Mouse (Mus musculus): ENCODE results near the gene Esrrg.

The Esrrg gene

GRCm38 (mm10) chr1:187759536-187759935 is 150.9 kb downstream of the Esrrg start:
- Histone ChIP-seq H3K36me3 (ENCODE audit: control insufficient read depth, insufficient read depth, low read length, poor library complexity, severe bottlenecking) (no peaks in the 10 kb centered on the region), H3K27me3 (ENCODE audit: control insufficient read depth, insufficient read depth, low read length, poor library complexity, severe bottlenecking) (no peaks in the 10 kb centered on the region)
- DNase-seq (ENCODE audit: low read depth, low spot score), result no peak

GRCm38 (mm10) chr1:187762641-187763450 is 154.3 kb downstream of the Esrrg start:
- H3K36me3 ChIP-seq (ENCODE audit: control insufficient read depth, insufficient read depth, low read length, poor library complexity, severe bottlenecking), result no peaks in the 10 kb centered on the region
- H3K27me3 ChIP-seq (ENCODE audit: control insufficient read depth, insufficient read depth, low read length, poor library complexity, severe bottlenecking), result no peaks in the 10 kb centered on the region
- DNase-seq (ENCODE audit: low read depth, low spot score), result no peak

GRCm38 (mm10) chr1:187763451-187763755 is 154.8 kb downstream of the Esrrg start:
- no peaks in the 10 kb centered on the region for H3K36me3 ChIP-seq (ENCODE audit: control insufficient read depth, insufficient read depth, low read length, poor library complexity, severe bottlenecking)
- H3K27me3 ChIP-seq (ENCODE audit: control insufficient read depth, insufficient read depth, low read length, poor library complexity, severe bottlenecking), result no peaks in the 10 kb centered on the region
- no peak for DNase-seq (ENCODE audit: low read depth, low spot score)

GRCm38 (mm10) chr1:187763821-187764220 is 155.2 kb downstream of the Esrrg start:
- no peaks in the 10 kb centered on the region for H3K36me3 ChIP-seq (ENCODE audit: control insufficient read depth, insufficient read depth, low read length, poor library complexity, severe bottlenecking)
- no peak for DNase-seq (ENCODE audit: low read depth, low spot score)
- H3K27me3 ChIP-seq (ENCODE audit: control insufficient read depth, insufficient read depth, low read length, poor library complexity, severe bottlenecking), result no peaks in the 10 kb centered on the region

- H3K27me3 ChIP-seq (ENCODE audit: control insufficient read depth, insufficient read depth, low read length, poor library complexity, severe bottlenecking), result no peaks in the 10 kb centered on the region
- DNase-seq (ENCODE audit: low read depth, low spot score), result no peak
- no peaks in the 10 kb centered on the region for H3K36me3 ChIP-seq (ENCODE audit: control insufficient read depth, insufficient read depth, low read length, poor library complexity, severe bottlenecking)
These were observed 157.0 kb downstream of the Esrrg start for GRCm38 (mm10) chr1:187765577-187765976.

GRCm38 (mm10) chr1:187767355-187767754 is 158.8 kb downstream of the Esrrg start:
- H3K36me3 ChIP-seq (ENCODE audit: control insufficient read depth, insufficient read depth, low read length, poor library complexity, severe bottlenecking), result no peaks in the 10 kb centered on the region
- H3K27me3 ChIP-seq (ENCODE audit: control insufficient read depth, insufficient read depth, low read length, poor library complexity, severe bottlenecking), result no peaks in the 10 kb centered on the region
- no peak for DNase-seq (ENCODE audit: low read depth, low spot score)

GRCm38 (mm10) chr1:187770234-187770633 is 161.6 kb downstream of the Esrrg start:
- Histone ChIP-seq H3K27me3 (ENCODE audit: control insufficient read depth, insufficient read depth, low read length, poor library complexity, severe bottlenecking) (no peaks in the 10 kb centered on the region), H3K36me3 (ENCODE audit: control insufficient read depth, insufficient read depth, low read length, poor library complexity, severe bottlenecking) (no peaks in the 10 kb centered on the region)
- no peak for DNase-seq (ENCODE audit: low read depth, low spot score)

GRCm38 (mm10) chr1:187771067-187771466 is 162.5 kb downstream of the Esrrg start:
- Histone ChIP-seq H3K36me3 (ENCODE audit: control insufficient read depth, insufficient read depth, low read length, poor library complexity, severe bottlenecking) (no peaks in the 10 kb centered on the region), H3K27me3 (ENCODE audit: control insufficient read depth, insufficient read depth, low read length, poor library complexity, severe bottlenecking) (no peaks in the 10 kb centered on the region)
- DNase-seq (ENCODE audit: low read depth, low spot score), result no peak

- no peak for DNase-seq (ENCODE audit: low read depth, low spot score)
These were observed 171.1 kb downstream of the Esrrg start for GRCm38 (mm10) chr1:187779589-187780178.

GRCm38 (mm10) chr1:187785226-187785625 is 176.6 kb downstream of the Esrrg start:
- DNase-seq (ENCODE audit: low read depth, low spot score), result no peak
- no peaks in the 10 kb centered on the region for H3K27me3 ChIP-seq (ENCODE audit: control insufficient read depth, insufficient read depth, low read length, poor library complexity, severe bottlenecking)
- H3K36me3 ChIP-seq (ENCODE audit: control insufficient read depth, insufficient read depth, low read length, poor library complexity, severe bottlenecking), result no peaks in the 10 kb centered on the region

More at GRCm38 (mm10) chr1:187779589-187780178, 171.1 kb downstream of the Esrrg start:
- Histone ChIP-seq H3K36me3 (ENCODE audit: control insufficient read depth, insufficient read depth, low read length, poor library complexity, severe bottlenecking) (no peaks in the 10 kb centered on the region), H3K27me3 (ENCODE audit: control insufficient read depth, insufficient read depth, low read length, poor library complexity, severe bottlenecking) (no peaks in the 10 kb centered on the region)

GRCm38 (mm10) chr1:187787055-187788016 is 178.7 kb downstream of the Esrrg start:
- Histone ChIP-seq H3K36me3 (ENCODE audit: control insufficient read depth, insufficient read depth, low read length, poor library complexity, severe bottlenecking) (no peaks in the 10 kb centered on the region), H3K27me3 (ENCODE audit: control insufficient read depth, insufficient read depth, low read length, poor library complexity, severe bottlenecking) (no peaks in the 10 kb centered on the region)
- no peak for DNase-seq (ENCODE audit: low read depth, low spot score)

GRCm38 (mm10) chr1:187794240-187794930 is 185.8 kb downstream of the Esrrg start:
- no peaks in the 10 kb centered on the region for H3K27me3 ChIP-seq (ENCODE audit: control insufficient read depth, insufficient read depth, low read length, poor library complexity, severe bottlenecking)
- DNase-seq (ENCODE audit: low read depth, low spot score), result no peak
- no peaks in the 10 kb centered on the region for H3K36me3 ChIP-seq (ENCODE audit: control insufficient read depth, insufficient read depth, low read length, poor library complexity, severe bottlenecking)

- no peaks in the 10 kb centered on the region for H3K27me3 ChIP-seq (ENCODE audit: control insufficient read depth, insufficient read depth, low read length, poor library complexity, severe bottlenecking)
- H3K36me3 ChIP-seq (ENCODE audit: control insufficient read depth, insufficient read depth, low read length, poor library complexity, severe bottlenecking), result no peaks in the 10 kb centered on the region
- DNase-seq (ENCODE audit: low read depth, low spot score), result no peak
These were observed 187.0 kb downstream of the Esrrg start for GRCm38 (mm10) chr1:187795551-187795950.

GRCm38 (mm10) chr1:187799300-187799699 is 190.7 kb downstream of the Esrrg start:
- Histone ChIP-seq H3K36me3 (ENCODE audit: control insufficient read depth, insufficient read depth, low read length, poor library complexity, severe bottlenecking) (no peaks in the 10 kb centered on the region), H3K27me3 (ENCODE audit: control insufficient read depth, insufficient read depth, low read length, poor library complexity, severe bottlenecking) (no peaks in the 10 kb centered on the region)
- no peak for DNase-seq (ENCODE audit: low read depth, low spot score)
